In genomic region chr9:119241169-119241865, GRCm38 (mm10) we compare ENCODE assay signal across 34 mouse cellular contexts. TPM values are rescaled to one million over a fixed set of nuclear protein-coding genes. Genes with fewer than 3 reads are reported as not detected.
DNase-seq lines count a peak whose midpoint lies in the region; ATAC-seq and TF ChIP-seq lines count a peak whose summit lies in the region.
"Had no signal": no experiment of that assay in that cellular context is flagged by ENCODE, and none has a peak within 500 bp of the region (broad histone marks: within the 10 kb centered on the region; RNA-seq: fewer than 3 reads in every experiment).

No protein-coding gene starts in this region.

- ATAC-seq in liver, embryonic 11.5 days (replicated peaks; ENCODE audit: low FRiP score) = no peak
- peak; percentile 69 for ATAC-seq in intestine, postnatal 0 days
- ATAC-seq: forebrain, embryonic 13.5 days; forebrain, postnatal 0 days; hindbrain, embryonic 16.5 days had no signal

- TF ChIP-seq CTCF in intestine, postnatal 0 days (IDR thresholded peaks at IDR 0.05; ENCODE audit: low read depth) = no peak
- TF ChIP-seq CTCF in small intestine, adult 2 months (IDR thresholded peaks at IDR 0.05; ENCODE audit: extremely low read depth, insufficient read length, insufficient replicate concordance, low read depth, low read length) = no peak

- H3K4me3 ChIP-seq in heart, embryonic 10.5 days = no peak overlapping the region
- no peak overlapping the region for H3K4me3 ChIP-seq in liver, embryonic 11.5 days (ENCODE audit: low read depth, low read length)
- H3K4me3 ChIP-seq in intestine, postnatal 0 days (ENCODE audit: low read depth, low read length) = no peak overlapping the region
- H3K4me3 ChIP-seq in small intestine, adult 2 months (ENCODE audit: low read depth, low read length) = no peak overlapping the region
- H3K4me3 ChIP-seq: forebrain, embryonic 10.5 days; forebrain, embryonic 13.5 days; gastrocnemius, adult 2 months; heart, embryonic 12.5 days; heart, embryonic 15.5 days; hindbrain, embryonic 12.5 days had no signal

- H3K9me3 ChIP-seq in heart, embryonic 10.5 days = no peaks in the 10 kb centered on the region
- H3K9me3 ChIP-seq in liver, embryonic 11.5 days (ENCODE audit: control insufficient read depth, low read length) = no peaks in the 10 kb centered on the region
- H3K9me3 ChIP-seq in intestine, postnatal 0 days (ENCODE audit: control insufficient read depth) = no peaks in the 10 kb centered on the region
- H3K9me3 ChIP-seq: forebrain, embryonic 10.5 days; forebrain, embryonic 13.5 days; heart, embryonic 12.5 days; heart, embryonic 15.5 days; hindbrain, embryonic 12.5 days had no signal

- H3K36me3 ChIP-seq in heart, embryonic 10.5 days = peaks cover 61% of the 10 kb centered on the region
- peaks cover 7% of the 10 kb centered on the region for H3K36me3 ChIP-seq in liver, embryonic 11.5 days (ENCODE audit: control insufficient read depth, insufficient read depth, low read length)
- H3K36me3 ChIP-seq in intestine, postnatal 0 days (ENCODE audit: control insufficient read depth, insufficient read depth) = peaks cover 22% of the 10 kb centered on the region
- H3K36me3 ChIP-seq in small intestine, adult 2 months (ENCODE audit: control insufficient read depth, insufficient read depth, low read length) = peaks cover 19% of the 10 kb centered on the region

- H3K9ac ChIP-seq in liver, embryonic 11.5 days (ENCODE audit: low read depth, low read length) = no peak overlapping the region
- H3K9ac ChIP-seq in intestine, postnatal 0 days (ENCODE audit: low read depth, low read length) = no peak overlapping the region
- H3K9ac ChIP-seq: forebrain, embryonic 13.5 days; forebrain, postnatal 0 days; heart, embryonic 12.5 days; heart, embryonic 15.5 days; hindbrain, embryonic 12.5 days had no signal

- H3K27me3 ChIP-seq in heart, embryonic 10.5 days (ENCODE audit: insufficient read depth, poor library complexity, severe bottlenecking) = no peaks in the 10 kb centered on the region
- no peaks in the 10 kb centered on the region for H3K27me3 ChIP-seq in liver, embryonic 11.5 days (replicated peaks; ENCODE audit: control insufficient read depth, insufficient read depth, low read length)
- H3K27me3 ChIP-seq in intestine, postnatal 0 days (replicated peaks; ENCODE audit: control insufficient read depth, insufficient read depth, low read length) = no peaks in the 10 kb centered on the region
- H3K27me3 ChIP-seq in small intestine, adult 2 months (ENCODE audit: control insufficient read depth, insufficient read depth, low read length) = no peaks in the 10 kb centered on the region
- H3K27me3 ChIP-seq: forebrain, embryonic 13.5 days; heart, embryonic 12.5 days; heart, embryonic 15.5 days; hindbrain, embryonic 12.5 days had no signal

- no peak overlapping the region for H3K4me2 ChIP-seq in liver, embryonic 11.5 days
- H3K4me2 ChIP-seq in intestine, postnatal 0 days (replicated peaks; ENCODE audit: low read depth) = no peak overlapping the region
- H3K4me2 ChIP-seq: forebrain, embryonic 13.5 days; heart, embryonic 12.5 days; heart, embryonic 15.5 days; hindbrain, embryonic 12.5 days had no signal

- DNase-seq in heart, embryonic 10.5 days (ENCODE audit: low spot score) = peak; percentile 27
- no peak for DNase-seq in heart, adult 18-20 months
- DNase-seq in liver, embryonic 11.5 days (ENCODE audit: low spot score) = peak; percentile 22
- DNase-seq in liver = no peak
- no peak for DNase-seq in embryo, embryonic 11 days
- no peak for DNase-seq in neural tube, embryonic 10.5 days (ENCODE audit: extremely low spot score, low spot score)
- DNase-seq: adrenal gland, adult 2 months; adrenal gland, postnatal 14 days; B cell, adult 2 months; cerebellum, adult 11-12 months; cerebellum, adult 8-10 months; cerebellum, postnatal 10 days; cerebellum, postnatal 36 days; forebrain, postnatal 0 days; gastrocnemius, adult 2 months; gastrocnemius, postnatal 14 days; heart, postnatal 10 days; heart, postnatal 4 days; kidney, adult 11 months had no signal

- no peak overlapping the region for H3K27ac ChIP-seq in heart, embryonic 10.5 days
- no peak overlapping the region for H3K27ac ChIP-seq in liver, embryonic 11.5 days (ENCODE audit: low read depth, low read length)
- peak overlapping the region; percentile 87 for H3K27ac ChIP-seq in intestine, postnatal 0 days (ENCODE audit: low read depth, low read length)
- peak overlapping the region; percentile 55 for H3K27ac ChIP-seq in small intestine, adult 2 months (ENCODE audit: insufficient read depth, low read depth, low read length)
- H3K27ac ChIP-seq: forebrain, embryonic 10.5 days; gastrocnemius, adult 2 months; heart, embryonic 15.5 days; hindbrain, embryonic 12.5 days had no signal

- H3K4me1 ChIP-seq in heart, embryonic 10.5 days = no peaks in the 10 kb centered on the region
- no peaks in the 10 kb centered on the region for H3K4me1 ChIP-seq in liver, embryonic 11.5 days (replicated peaks; ENCODE audit: control insufficient read depth, insufficient read depth, low read length)
- H3K4me1 ChIP-seq in intestine, postnatal 0 days (replicated peaks; ENCODE audit: control insufficient read depth, insufficient read depth, low read length) = peaks cover 15% of the 10 kb centered on the region; the same call in 1 of the 2 replicates
- H3K4me1 ChIP-seq in small intestine, adult 2 months (ENCODE audit: control insufficient read depth, insufficient read depth, insufficient read length, low read length) = peaks cover 26% of the 10 kb centered on the region; the same call in 1 of the 2 replicates
- H3K4me1 ChIP-seq: forebrain, embryonic 10.5 days; heart, embryonic 12.5 days; heart, embryonic 15.5 days; hindbrain, embryonic 12.5 days had no signal

- WGBS in heart, embryonic 10.5 days = 83% methylated on average over 11 of the region's 11 CpGs
- 81% methylated on average over 11 of the region's 11 CpGs for WGBS in liver, embryonic 11.5 days
- WGBS in intestine, postnatal 0 days = 32% methylated on average over 11 of the region's 11 CpGs
- 22% methylated on average over 11 of the region's 11 CpGs for WGBS in small intestine, adult 2 months

- no peak for TF ChIP-seq POLR2A in small intestine, adult 2 months (IDR thresholded peaks at IDR 0.05; ENCODE audit: low read depth, low read length)

RNA-seq across cellular contexts. Expression of gene Slc22a13, which starts 32.4 kb away (rescaled TPM):
- not detected in 2 replicates for polyA plus RNA-seq in heart, embryonic 10.5 days (2016; fragmentation: Nextera tagmentation; extraction: Ambion mirVana)
- total RNA-seq in heart, adult 18-20 months (2021) = not detected
- not detected in 2 replicates for polyA plus RNA-seq in liver, embryonic 11.5 days (2014; fragmentation: Nextera tagmentation; extraction: Ambion mirVana)
- 0.10 TPM in 1 of 2 replicates, not detected in the other for polyA plus RNA-seq in intestine, postnatal 0 days (2015; fragmentation: Nextera tagmentation; extraction: Ambion mirVana)
- polyA plus RNA-seq in small intestine, adult 2 months (2012; rRNA removed) = 0.09 and 0.36 TPM in 2 replicates
- total RNA-seq: adrenal gland, adult 2 months; adrenal gland, postnatal 14 days; forebrain, postnatal 0 days; gastrocnemius, adult 2 months; gastrocnemius, postnatal 14 days; gastrocnemius, postnatal 4 days; heart, adult 8-10 months; heart, postnatal 10 days; heart, postnatal 4 days; MEL had no signal
- polyA plus RNA-seq: adrenal gland, adult 2 months; cortical plate, adult 2 months; embryonic facial prominence, embryonic 11.5 days; embryonic facial prominence, embryonic 14.5 days; forebrain, embryonic 10.5 days; forebrain, embryonic 13.5 days; forebrain, postnatal 0 days; frontal cortex, adult 2 months; heart, embryonic 12.5 days; heart, embryonic 15.5 days; hindbrain, embryonic 16.5 days had no signal

Comparison
In these comparisons a context has a peak if more than half of its experiments do, and no peak if none do; other contexts are left out.
1. DNase-seq: peak in heart, embryonic 10.5 days (single experiment) and liver, embryonic 11.5 days (single experiment); none in heart, adult 18-20 months (0 of 2), liver (single experiment), embryo, embryonic 11 days (single experiment) and neural tube, embryonic 10.5 days (single experiment).
2. H3K27ac ChIP-seq: peak in intestine, postnatal 0 days (single experiment) and small intestine, adult 2 months (single experiment); none in heart, embryonic 10.5 days (single experiment) and liver, embryonic 11.5 days (single experiment).